Mouse (Mus musculus) heart, adult 2 months (tissue): ENCODE data around the gene Defb48. TPM values are rescaled to one million over a fixed set of nuclear protein-coding genes. Genes with fewer than 3 reads are reported as not detected.

Source experiments
- DNase-seq, 2 experiments: peaks; one replicate each; pipeline ENCODE4 v3.0.0; 2021
- H3K27ac ChIP-seq: fragments of 200-600 bp; 2 replicates; pipeline ENCODE4 v1.8.1; 2022
- H3K27me3 ChIP-seq: fragments of 200-500 bp; 2 replicates; pipeline ENCODE4 v1.6.1; 2012; ENCODE audit warnings: mild to moderate bottlenecking, low read length, inconsistent platforms, mixed read lengths; ENCODE audit not compliant: control insufficient read depth, insufficient read depth
- H3K36me3 ChIP-seq: fragments of 200-500 bp; 2 replicates; pipeline ENCODE4 v1.6.1; 2012; ENCODE audit warnings: low read length, inconsistent platforms; ENCODE audit not compliant: control insufficient read depth, insufficient read depth
- H3K4me1 ChIP-seq: fragments of 200-500 bp; 2 replicates; pipeline ENCODE4 v1.6.1; 2011; ENCODE audit warnings: low read length; ENCODE audit not compliant: control insufficient read depth, insufficient read depth
- H3K4me3 ChIP-seq: fragments of 200-600 bp; 2 replicates; pipeline ENCODE4 v1.8.1; 2022
- H3K79me2 ChIP-seq: fragments of 200-500 bp; replicated peaks from 2 replicates; pipeline ENCODE4 v1.6.1; 2012; ENCODE audit warnings: mild to moderate bottlenecking, inconsistent platforms, low read length, moderate library complexity, mixed read lengths; ENCODE audit not compliant: control insufficient read depth, insufficient read depth
- H3K9ac ChIP-seq: fragments of 200-500 bp; 2 replicates; pipeline ENCODE4 v1.6.1; 2012; ENCODE audit warnings: low read depth, mild to moderate bottlenecking, control low read depth, inconsistent platforms, low read length, mixed read lengths
- CTCF ChIP-seq: fragments of 200-600 bp; IDR thresholded peaks from 2 replicates; pipeline ENCODE4 v1.8.1; 2022; ENCODE audit warnings: antibody characterized with exemption, mild to moderate bottlenecking, moderate library complexity
- EP300 ChIP-seq: fragments of 200-500 bp; IDR thresholded peaks from 2 replicates; pipeline ENCODE4 v1.6.1; 2011; ENCODE audit warnings: low read depth, low read length, control low read depth; ENCODE audit not compliant: insufficient read depth
- POLR2A ChIP-seq: fragments of 200-500 bp; IDR thresholded peaks from 2 replicates; pipeline ENCODE4 v1.6.1; 2011; ENCODE audit warnings: mild to moderate bottlenecking, low read depth, low read length, control low read depth; ENCODE audit not compliant: insufficient read depth
- WGBS: fragments of 180-500 bp; shearing (Covaris S2); methylation state at CpG from one replicate; pipeline ENCODE4 v1.1.7; 2018; 5-methylcytosine and 5-hydroxymethylcytosine counted together
- intact Hi-C: fragments of 180-260 bp; cut with DNase I; formaldehyde crosslinking; loops from one replicate; pipeline ENCODE4 v1.15.1; 2025
- polyA plus RNA-seq: library from polyadenylated mRNA; depleted of rRNA; stranded (reverse); fragments of >200 nt; gene quantifications from 2 replicates; pipeline ENCODE4 v1.2.3, GENCODE M21; 2012; rRNA removed
- total RNA-seq, 2 experiments: library from RNA; stranded (reverse); gene quantifications; 2 replicates each; pipeline ENCODE4 v1.2.3; 2021

Gene Defb48
- total and polyA plus RNA-seq, 3 experiments: not detected

GRCm38 (mm10) chr14:62939435-62939834, 44.9 kb downstream of the Defb48 start:
- H3K79me2 ChIP-seq: no peaks in the 10 kb centered on the region
- H3K4me1 ChIP-seq: peaks cover 9% of the 10 kb centered on the region
- H3K9ac ChIP-seq: no peak overlapping the region
- H3K27me3 ChIP-seq: no peaks in the 10 kb centered on the region
- no peaks in the 10 kb centered on the region for H3K36me3 ChIP-seq
- TF ChIP-seq POLR2A (no peak), CTCF (peak; percentile 66), EP300 (0 out of 2 replicates have a peak, but pooled peaks have one; percentile 7)
- no peak overlapping the region for H3K4me3 ChIP-seq
- intact Hi-C loops: loop anchor here (5.0 kb wide), 1 partner anchor 177 kb away; the partner anchor contains the start of gene Ints6
- WGBS: 97% methylated on average over 3 of the region's 3 CpGs
- no peak for DNase-seq
- no peak overlapping the region for H3K27ac ChIP-seq

- no peak overlapping the region for H3K9ac ChIP-seq
- 73% methylated on average over 5 of the region's 5 CpGs for WGBS
- no peak for DNase-seq
- no peaks in the 10 kb centered on the region; the same call in 1 of the 2 replicates for H3K36me3 ChIP-seq
- no peaks in the 10 kb centered on the region for H3K27me3 ChIP-seq
- no peaks in the 10 kb centered on the region for H3K79me2 ChIP-seq
- intact Hi-C loops: loop anchor here (1.0 to 5.0 kb wide), 3 partner anchors 58 to 175 kb away; partner anchors contain the start of genes Ints6 and Wdfy2
- no peak overlapping the region for H3K27ac ChIP-seq
- no peak overlapping the region for H3K4me3 ChIP-seq
- peaks cover 9% of the 10 kb centered on the region for H3K4me1 ChIP-seq
- TF ChIP-seq EP300: no peak
- TF ChIP-seq CTCF: peak; percentile 67
- TF ChIP-seq POLR2A: no peak
These were observed 46.6 kb downstream of the Defb48 start for GRCm38 (mm10) chr14:62937675-62938074.

GRCm38 (mm10) chr14:62936631-62937380, 47.5 kb downstream of the Defb48 start:
- H3K4me3 ChIP-seq: no peak overlapping the region

GRCm38 (mm10) chr14:62935361-62935760, 48.9 kb downstream of the Defb48 start:
- H3K4me1 ChIP-seq: peaks cover 4% of the 10 kb centered on the region
- H3K79me2 ChIP-seq: no peaks in the 10 kb centered on the region
- DNase-seq: no peak
- no peak overlapping the region for H3K27ac ChIP-seq
- no peaks in the 10 kb centered on the region; the same call in 1 of the 2 replicates for H3K36me3 ChIP-seq
- TF ChIP-seq POLR2A: no peak
- TF ChIP-seq EP300: no peak
- no peak for TF ChIP-seq CTCF
- 92% methylated on average over 9 of the region's 9 CpGs for WGBS
- H3K4me3 ChIP-seq: no peak overlapping the region
- H3K27me3 ChIP-seq: no peaks in the 10 kb centered on the region
- intact Hi-C loops: loop anchor here (5.0 kb wide), 1 partner anchor 173 kb away; the partner anchor contains the start of gene Ints6
- no peak overlapping the region for H3K9ac ChIP-seq

More at GRCm38 (mm10) chr14:62936631-62937380, 47.5 kb downstream of the Defb48 start:
- TF ChIP-seq EP300: no peak
- no peak for TF ChIP-seq CTCF
- TF ChIP-seq POLR2A: no peak
- no peaks in the 10 kb centered on the region; the same call in 1 of the 2 replicates for H3K36me3 ChIP-seq
- H3K27ac ChIP-seq: peak overlapping the region; percentile 41; the same call in 1 of the 2 replicates
- H3K4me1 ChIP-seq: peaks cover 9% of the 10 kb centered on the region
- 63% methylated on average over 6 of the region's 6 CpGs for WGBS
- H3K79me2 ChIP-seq: no peaks in the 10 kb centered on the region
- DNase-seq: peak; percentile 32 to 44
- no peaks in the 10 kb centered on the region for H3K27me3 ChIP-seq
- intact Hi-C loops: loop anchor here (1.0 to 5.0 kb wide), 3 partner anchors 58 to 175 kb away; partner anchors contain the start of genes Ints6 and Wdfy2
- no peak overlapping the region for H3K9ac ChIP-seq

GRCm38 (mm10) chr14:62928101-62928541, 56.2 kb downstream of the Defb48 start:
- Histone ChIP-seq H3K27ac (no peak overlapping the region), H3K9ac (no peak overlapping the region), H3K4me3 (no peak overlapping the region), H3K4me1 (no peaks in the 10 kb centered on the region; the same call in 1 of the 2 replicates), H3K36me3 (no peaks in the 10 kb centered on the region), H3K27me3 (no peaks in the 10 kb centered on the region), H3K79me2 (no peaks in the 10 kb centered on the region)
- WGBS: 58% methylated on average over 5 of the region's 5 CpGs
- no peak for DNase-seq
- intact Hi-C loops: no loop called here
- TF ChIP-seq EP300 (no peak), CTCF (no peak), POLR2A (no peak)

Other genes starting within 250 kb of the Defb48 start
- gene Ints6, start 223.3 kb downstream of the Defb48 start, total RNA-seq: 10 to 100 TPM; 13.6 to 16.9 TPM
- gene Ints6, start 223.3 kb downstream of the Defb48 start, polyA plus RNA-seq: 3.7 and 6.7 TPM in 2 replicates
- 1 to 10 TPM; 6.5 to 6.7 TPM for gene Wdfy2, start 146.8 kb downstream of the Defb48 start, total RNA-seq
- gene Wdfy2, start 146.8 kb downstream of the Defb48 start, polyA plus RNA-seq: 5.0 and 8.0 TPM in 2 replicates
- not detected for gene Defb47, start 13.6 kb upstream of the Defb48 start, total RNA-seq
- not detected in 2 replicates for gene Defb47, start 13.6 kb upstream of the Defb48 start, polyA plus RNA-seq
- not detected for gene Defb43, start 27.3 kb upstream of the Defb48 start, total RNA-seq
- gene Defb43, start 27.3 kb upstream of the Defb48 start, polyA plus RNA-seq: not detected in 2 replicates
- under 1 TPM in 1 of 2 experiments, not detected in 1; 0.16 TPM for gene Defb42, start 62.5 kb upstream of the Defb48 start, total RNA-seq
- 0.12 and 0.16 TPM in 2 replicates for gene Defb42, start 62.5 kb upstream of the Defb48 start, polyA plus RNA-seq
- gene Defb30, start 65.5 kb upstream of the Defb48 start, total RNA-seq: not detected
- gene Defb30, start 65.5 kb upstream of the Defb48 start, polyA plus RNA-seq: not detected in 2 replicates